Mouse (Mus musculus) heart, postnatal 0 days (tissue): ENCODE results near the gene Mycbpap.

ENCODE experiments used
- CTCF ChIP-seq: IDR thresholded peaks from 2 replicates; pipeline ENCODE4 v1.5.1; 2016; ENCODE audit warnings: antibody characterized with exemption, control low read depth, low read depth
- EP300 ChIP-seq: IDR thresholded peaks from 2 replicates; pipeline ENCODE4 v1.6.1; 2016; ENCODE audit warnings: antibody characterized with exemption, low read depth

GRCm38 (mm10) chr11:94563821-94564220, 42.3 kb upstream of the Mycbpap start:
- no peak for TF ChIP-seq CTCF
- TF ChIP-seq EP300, result no peak
